Mouse (Mus musculus): Measurements from ENCODE around the gene Krt71. TPM values are rescaled to one million over a fixed set of nuclear protein-coding genes. Genes with fewer than 3 reads are reported as not detected.

Krt71 gene
- polyA plus RNA-seq, 1 experiment from 2014 or later: not detected

Other genes starting within 250 kb of the Krt71 start
- not detected in 2 replicates for gene Gm49425, start 225.8 kb downstream of the Krt71 start, polyA plus RNA-seq (2015; fragmentation: Nextera tagmentation; extraction: Ambion mirVana)
- 0.13 and 0.29 TPM in 2 replicates for gene Krt84, start 210.3 kb downstream of the Krt71 start, polyA plus RNA-seq (2015; fragmentation: Nextera tagmentation; extraction: Ambion mirVana)
- not detected in 2 replicates for gene Krt82, start 192.4 kb downstream of the Krt71 start, polyA plus RNA-seq (2015; fragmentation: Nextera tagmentation; extraction: Ambion mirVana)
- 0.09 and 0.16 TPM in 2 replicates for gene Krt90, start 180.2 kb downstream of the Krt71 start, polyA plus RNA-seq (2015; fragmentation: Nextera tagmentation; extraction: Ambion mirVana)
- not detected in 2 replicates for gene Krt75, start 169.2 kb downstream of the Krt71 start, polyA plus RNA-seq (2015; fragmentation: Nextera tagmentation; extraction: Ambion mirVana)
- not detected in 2 replicates for gene Gm5414, start 114.9 kb downstream of the Krt71 start, polyA plus RNA-seq (2015; fragmentation: Nextera tagmentation; extraction: Ambion mirVana)
- not detected in 2 replicates for gene Gm5478, start 95.7 kb downstream of the Krt71 start, polyA plus RNA-seq (2015; fragmentation: Nextera tagmentation; extraction: Ambion mirVana)
- not detected in 2 replicates for gene Krt6b, start 62.8 kb downstream of the Krt71 start, polyA plus RNA-seq (2015; fragmentation: Nextera tagmentation; extraction: Ambion mirVana)
- 0.32 and 0.64 TPM in 2 replicates for gene Krt6a, start 48.8 kb downstream of the Krt71 start, polyA plus RNA-seq (2015; fragmentation: Nextera tagmentation; extraction: Ambion mirVana)
- 0.25 and 0.87 TPM in 2 replicates for gene Krt5, start 30.2 kb downstream of the Krt71 start, polyA plus RNA-seq (2015; fragmentation: Nextera tagmentation; extraction: Ambion mirVana)
- not detected in 2 replicates for gene Krt72, start 43.4 kb upstream of the Krt71 start, polyA plus RNA-seq (2015; fragmentation: Nextera tagmentation; extraction: Ambion mirVana)
- gene Krt73, start 59.2 kb upstream of the Krt71 start, polyA plus RNA-seq (2015; fragmentation: Nextera tagmentation; extraction: Ambion mirVana): not detected in 2 replicates
- not detected in 2 replicates for gene Krt2, start 75.1 kb upstream of the Krt71 start, polyA plus RNA-seq (2015; fragmentation: Nextera tagmentation; extraction: Ambion mirVana)
- gene Krt1, start 107.7 kb upstream of the Krt71 start, polyA plus RNA-seq (2015; fragmentation: Nextera tagmentation; extraction: Ambion mirVana): 0.62 and 0.92 TPM in 2 replicates
- not detected in 2 replicates for gene Krt77, start 126.6 kb upstream of the Krt71 start, polyA plus RNA-seq (2015; fragmentation: Nextera tagmentation; extraction: Ambion mirVana)
- gene Krt76, start 149.8 kb upstream of the Krt71 start, polyA plus RNA-seq (2015; fragmentation: Nextera tagmentation; extraction: Ambion mirVana): not detected in 2 replicates
- gene Krt4, start 181.6 kb upstream of the Krt71 start, polyA plus RNA-seq (2015; fragmentation: Nextera tagmentation; extraction: Ambion mirVana): 0.85 and 1.2 TPM in 2 replicates
- 0.13 and 0.15 TPM in 2 replicates for gene Krt79, start 197.2 kb upstream of the Krt71 start, polyA plus RNA-seq (2015; fragmentation: Nextera tagmentation; extraction: Ambion mirVana)
- gene Krt78, start 211.2 kb upstream of the Krt71 start, polyA plus RNA-seq (2015; fragmentation: Nextera tagmentation; extraction: Ambion mirVana): 0.05 and 0.25 TPM in 2 replicates

Data from intestine, embryonic 15.5 days (tissue).